Mouse (Mus musculus) induced T-regulatory cell, adult 2 months (primary cell): Measurements from ENCODE around the gene Tulp2.

Experiments used
- DNase-seq: peaks from one replicate; pipeline ENCODE4 v3.0.0-alpha.2; 2012; ENCODE audit warnings: low read depth

Gene Tulp2

DNA sequence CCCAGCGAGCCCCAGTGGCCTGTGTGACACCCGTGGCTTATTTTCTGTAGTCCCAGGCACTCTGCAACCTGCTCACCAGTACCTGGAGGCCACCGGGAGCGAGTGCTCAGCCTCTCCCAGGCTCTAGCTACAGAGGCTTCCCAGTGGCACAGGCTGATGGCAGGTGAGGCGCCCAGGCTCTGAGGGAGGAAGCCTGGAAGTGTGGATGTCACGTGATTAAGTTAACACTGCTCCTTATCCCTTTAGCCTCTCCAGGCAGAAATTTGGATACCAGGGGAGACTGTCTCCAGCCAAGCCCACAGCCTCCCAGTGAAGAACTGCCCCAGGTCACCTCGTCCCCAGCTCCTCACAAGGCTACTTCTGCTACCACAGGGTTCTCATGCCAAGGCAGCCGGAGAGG is 71.8 kb downstream of the Tulp2 start:
- DNase-seq = no peak

DNA sequence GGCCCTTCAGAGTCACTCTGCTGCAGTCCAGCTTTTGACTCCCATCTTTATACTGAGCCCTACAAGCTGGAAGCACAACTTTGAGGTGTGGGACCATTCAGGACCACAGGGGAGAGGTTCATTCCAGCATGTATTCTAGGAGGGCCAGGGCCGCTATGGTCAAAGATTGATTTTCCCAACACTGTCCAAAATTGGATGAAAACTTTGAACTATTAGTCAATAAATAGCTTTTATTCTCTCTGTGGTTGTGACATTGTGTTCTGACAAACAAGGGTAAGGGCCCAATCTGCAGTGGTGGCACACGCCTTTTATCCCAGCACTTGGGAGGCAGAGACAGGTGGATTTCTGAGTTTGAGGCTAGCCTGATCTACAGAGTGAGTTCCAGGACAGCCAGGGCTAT is 72.3 kb downstream of the Tulp2 start:
- DNase-seq = no peak

DNA sequence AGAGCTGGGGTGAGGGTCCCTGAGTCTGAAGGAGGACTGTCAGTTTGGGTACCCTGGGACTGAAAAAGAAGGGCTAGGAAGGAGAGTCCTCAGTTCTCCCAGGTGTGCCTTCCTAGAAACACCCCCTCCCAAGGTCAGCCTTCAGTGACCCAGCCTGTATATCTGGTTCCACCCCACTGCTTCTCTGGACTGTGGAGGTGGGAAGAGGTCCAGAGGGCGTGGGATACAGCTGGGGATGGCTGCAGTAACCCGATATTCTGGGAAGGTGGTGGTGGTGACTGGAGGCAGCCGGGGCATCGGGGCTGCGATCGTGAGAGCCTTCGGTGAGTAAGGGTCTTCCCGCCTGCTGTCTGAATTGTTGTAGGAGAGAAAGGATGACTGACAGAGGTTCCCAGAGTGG is 73.1 kb downstream of the Tulp2 start, which contains the start of gene Hsd17b14:
Hsd17b14 (plus strand) TSS at position 150 of the 400 bp plus-strand sequence.
- DNase-seq = no peak

DNA sequence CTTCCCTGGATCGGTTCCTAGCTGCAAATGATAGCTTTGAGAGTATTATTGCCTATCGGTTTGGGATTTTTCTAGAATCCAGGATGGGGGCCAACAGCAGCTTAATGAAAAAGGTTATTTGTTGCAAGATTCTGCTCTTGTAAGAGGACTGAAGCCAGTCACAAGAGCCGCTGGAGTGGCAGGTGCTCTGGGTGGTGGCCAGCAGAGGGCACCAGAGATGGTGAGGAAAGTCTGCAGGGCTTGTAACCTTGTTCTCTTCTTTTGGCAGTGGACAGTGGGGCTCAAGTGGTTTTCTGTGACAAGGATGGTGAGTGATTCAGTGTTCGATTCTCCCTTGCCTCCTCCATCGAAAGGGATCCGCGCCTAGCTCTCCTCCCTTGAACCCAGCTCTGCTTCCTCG is 74.1 kb downstream of the Tulp2 start:
- DNase-seq = peak; percentile 85

DNA sequence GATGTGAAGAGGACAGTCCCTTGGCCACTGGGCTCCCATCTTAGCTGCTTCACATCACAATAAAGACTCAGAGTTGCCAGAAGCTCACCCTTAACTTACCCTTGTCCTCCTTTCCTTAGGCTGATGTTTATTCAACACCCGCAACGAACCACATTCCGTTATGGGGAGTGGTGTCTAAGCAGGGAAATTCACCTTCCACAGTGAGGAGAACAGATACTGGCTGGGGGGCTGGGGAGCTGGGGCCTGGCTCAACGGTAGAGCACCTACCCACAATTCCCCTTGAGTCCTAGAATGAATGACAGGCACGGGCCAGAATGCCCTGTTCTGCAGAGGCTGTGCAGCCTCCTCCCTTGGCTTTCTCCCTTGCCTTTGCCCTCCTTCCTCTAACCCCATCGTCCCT is 77.2 kb downstream of the Tulp2 start:
- DNase-seq = no peak

DNA sequence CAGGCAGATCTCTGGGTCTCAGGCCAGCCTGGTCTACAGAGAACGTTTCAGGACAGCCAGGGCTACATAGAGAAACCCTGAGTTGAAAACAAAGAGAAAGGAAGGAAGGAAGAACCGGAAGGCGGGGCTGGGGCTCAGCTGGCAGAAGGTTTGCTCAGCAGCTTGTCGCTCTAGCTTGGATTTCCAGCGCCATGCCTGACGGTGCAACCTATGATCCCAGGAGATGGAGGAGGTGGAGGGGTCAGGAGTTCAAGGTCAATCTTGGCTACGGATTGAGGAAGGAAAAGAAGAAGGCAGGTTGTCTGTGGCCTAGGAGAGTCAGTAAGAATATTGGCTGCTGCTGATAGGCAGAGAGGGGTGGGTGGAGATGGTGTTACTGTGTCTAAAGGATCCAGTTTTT is 78.6 kb downstream of the Tulp2 start:
- DNase-seq = peak; percentile 51

DNA sequence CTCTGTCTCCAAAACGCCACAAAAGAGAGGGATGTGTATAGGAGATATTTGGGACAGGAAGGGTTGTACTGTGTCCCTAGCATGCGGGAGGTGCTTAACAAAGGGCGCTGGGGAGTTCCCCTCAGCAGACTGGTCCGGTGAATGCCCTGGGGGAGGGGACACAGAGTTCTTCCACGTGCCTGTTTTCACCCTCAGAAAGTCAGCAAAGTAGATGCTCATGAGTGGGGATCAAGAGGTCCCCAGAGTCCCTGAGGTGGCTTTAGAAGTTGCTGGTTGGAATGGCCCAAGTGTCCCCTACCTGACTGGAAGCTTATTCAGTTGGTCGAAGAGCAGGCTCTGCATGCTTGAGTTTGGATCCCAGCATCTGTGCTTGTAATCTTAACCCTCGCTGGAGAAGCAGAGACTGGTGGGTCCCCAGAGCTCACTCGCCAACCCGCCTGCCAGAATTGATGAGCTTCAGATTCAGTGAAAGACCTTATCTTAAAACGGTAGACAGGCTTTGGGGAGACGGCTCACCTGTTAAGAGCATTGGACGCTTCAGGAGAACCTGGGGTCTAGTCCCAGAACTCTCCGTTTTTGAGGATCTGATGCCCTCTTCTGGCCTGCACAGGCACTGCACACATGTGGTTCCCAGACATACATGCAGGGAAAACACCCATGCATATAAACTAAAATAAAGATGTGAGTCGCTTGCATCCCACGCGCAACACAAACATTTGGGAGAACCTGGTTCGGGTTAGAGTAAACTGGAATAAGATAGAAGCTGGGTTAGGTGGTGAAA is 79.4 kb downstream of the Tulp2 start:
- DNase-seq = peak; percentile 88

DNA sequence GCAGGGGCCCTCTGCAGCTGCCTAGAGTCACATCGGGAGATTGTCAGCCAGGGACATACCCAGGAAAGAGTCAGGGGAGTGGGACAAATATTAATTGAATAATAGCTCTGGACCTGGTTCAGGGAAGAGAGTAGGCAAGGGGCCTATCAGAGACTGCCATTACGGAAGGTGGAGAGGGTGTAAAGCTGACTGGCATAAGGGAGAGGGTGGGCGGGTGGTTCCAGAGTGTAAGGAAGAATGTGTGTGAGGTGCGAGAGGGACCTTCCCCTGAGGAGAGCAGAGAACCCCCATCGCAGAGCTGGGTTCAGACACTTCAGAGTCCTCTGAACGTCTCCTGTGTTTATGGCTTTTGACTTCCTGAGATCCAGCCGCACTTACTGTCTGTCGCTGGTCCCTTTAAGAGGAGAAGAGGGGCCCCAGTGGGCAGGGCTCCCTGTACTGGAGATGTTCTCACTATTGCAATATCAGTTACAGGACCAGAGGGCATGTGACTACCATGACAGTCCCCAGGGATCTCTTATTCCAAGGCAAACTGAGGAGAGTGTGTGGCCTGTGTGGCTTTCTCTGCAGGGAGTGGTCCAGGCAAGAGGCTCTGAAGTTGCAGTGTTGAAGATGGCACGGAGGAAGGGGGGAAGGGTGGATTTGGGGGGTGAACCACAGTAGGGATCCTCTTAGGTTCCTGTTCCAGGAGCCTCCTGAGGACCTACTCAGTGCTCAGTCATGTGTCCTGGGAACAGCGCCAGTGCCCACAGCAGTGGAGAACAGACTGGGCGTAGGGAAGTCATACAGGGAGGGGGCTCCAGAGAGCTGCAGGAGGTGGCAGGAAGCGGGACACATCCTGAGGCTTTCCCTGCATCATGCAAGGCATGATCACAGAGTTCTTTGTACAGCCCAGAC is 80.2 kb downstream of the Tulp2 start:
- DNase-seq = peak; percentile 30

DNA sequence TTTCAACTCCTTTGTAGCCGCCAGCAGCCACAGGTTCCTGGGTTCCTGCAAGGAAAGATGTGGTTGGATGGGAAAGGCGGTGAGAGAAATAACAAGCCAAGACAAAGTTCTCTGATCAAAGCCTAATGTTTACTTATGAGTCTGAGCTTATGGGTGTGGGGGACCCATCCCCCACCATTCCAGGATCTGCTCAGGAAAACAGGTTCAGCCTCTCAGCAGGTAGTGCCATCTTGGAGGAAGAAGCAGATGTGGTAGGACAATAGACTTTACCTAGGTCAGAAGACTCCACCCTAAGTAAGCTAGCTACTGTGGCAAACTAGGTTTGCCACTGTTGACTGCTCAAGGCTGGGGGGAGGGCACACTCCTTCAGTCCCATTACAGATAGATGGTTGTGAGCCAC is 83.1 kb downstream of the Tulp2 start:
- DNase-seq = no peak

DNA sequence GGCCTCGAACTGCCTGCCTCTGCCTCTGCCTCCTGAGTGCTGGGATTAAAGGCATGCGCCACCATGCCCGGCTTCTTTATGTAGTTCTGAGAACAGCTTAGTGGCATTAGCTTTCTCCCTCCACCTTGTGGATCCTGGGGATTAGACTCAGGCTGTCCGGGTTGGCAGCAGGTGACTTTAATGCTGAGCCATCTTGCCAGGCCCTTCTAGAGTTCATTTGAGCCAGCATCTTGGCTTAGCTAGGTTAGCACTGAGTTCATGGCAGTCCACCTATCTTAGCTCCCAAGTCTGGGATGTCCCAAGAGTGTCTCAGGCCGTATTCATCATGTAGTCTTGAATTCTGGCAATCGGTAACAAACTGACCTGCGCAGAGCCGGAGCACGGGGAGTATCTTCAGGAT is 83.8 kb downstream of the Tulp2 start:
- DNase-seq = no peak

DNA sequence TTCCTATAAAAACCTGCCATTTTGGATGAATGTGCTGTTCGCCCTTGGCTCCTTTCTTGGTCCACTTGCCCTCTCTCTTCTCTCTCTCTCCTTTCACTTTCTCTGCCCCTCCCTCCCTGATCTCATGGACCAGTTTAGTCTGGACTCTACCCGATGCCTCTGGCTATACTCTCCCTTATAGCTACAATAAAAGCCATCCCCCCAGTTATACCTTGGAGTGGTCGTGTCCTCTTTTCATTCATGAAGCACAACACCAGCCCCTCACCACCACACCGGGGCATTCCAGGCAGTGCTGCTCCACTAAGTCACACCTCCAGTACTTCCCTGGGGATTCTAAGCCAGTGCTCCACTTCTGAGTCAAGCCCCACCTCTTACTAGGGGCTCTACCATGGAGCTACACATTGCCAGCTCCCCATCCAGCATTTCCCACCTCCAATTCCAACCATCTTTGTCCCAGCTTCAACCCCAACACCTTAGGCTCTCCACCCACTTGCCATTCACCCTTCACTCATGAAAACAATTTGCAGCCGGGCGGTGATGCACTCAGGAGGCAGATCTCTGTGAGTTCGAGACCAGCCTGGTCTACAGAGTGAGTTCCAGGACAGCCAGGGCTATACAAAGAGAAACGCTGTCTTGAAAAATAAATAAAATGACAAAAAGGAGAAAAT is 85.6 kb downstream of the Tulp2 start:
- no peak for DNase-seq

DNA sequence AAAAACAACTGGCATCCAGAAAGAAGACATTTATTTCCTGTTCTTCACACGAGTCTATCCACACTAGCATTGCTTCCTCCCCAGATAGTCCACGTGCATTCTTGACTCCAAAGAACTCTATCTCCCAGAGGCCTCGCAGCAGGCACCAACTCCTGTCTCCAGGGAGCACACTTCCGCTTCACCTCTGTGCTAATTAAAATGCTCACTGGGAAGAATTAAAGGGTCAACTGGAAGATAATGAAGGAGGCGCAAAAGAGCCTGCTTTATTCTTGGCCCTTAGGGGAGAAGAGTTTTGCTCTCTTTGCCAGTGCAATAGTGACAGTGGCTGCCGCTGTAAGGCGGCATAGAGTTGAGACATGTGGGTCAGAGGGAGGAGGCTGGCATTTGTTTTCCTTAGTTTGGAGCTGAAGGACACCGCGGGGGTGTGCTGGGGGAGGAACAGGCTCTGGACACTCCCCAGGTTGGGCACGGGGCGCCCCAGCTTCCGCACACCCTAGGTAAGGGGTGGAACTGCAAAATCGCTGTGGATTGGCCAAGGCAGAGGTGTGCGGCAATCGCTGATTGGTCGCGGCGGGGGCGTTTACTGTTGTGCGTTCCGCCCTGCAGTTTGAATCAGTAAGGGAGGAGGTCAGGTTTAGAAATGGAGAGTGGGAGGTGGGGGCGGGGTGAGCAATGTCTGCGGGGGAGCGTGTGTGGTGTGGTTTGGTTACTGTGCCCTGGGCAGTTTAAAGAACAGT is 86.3 kb downstream of the Tulp2 start:
- DNase-seq = peak; percentile 94

DNA sequence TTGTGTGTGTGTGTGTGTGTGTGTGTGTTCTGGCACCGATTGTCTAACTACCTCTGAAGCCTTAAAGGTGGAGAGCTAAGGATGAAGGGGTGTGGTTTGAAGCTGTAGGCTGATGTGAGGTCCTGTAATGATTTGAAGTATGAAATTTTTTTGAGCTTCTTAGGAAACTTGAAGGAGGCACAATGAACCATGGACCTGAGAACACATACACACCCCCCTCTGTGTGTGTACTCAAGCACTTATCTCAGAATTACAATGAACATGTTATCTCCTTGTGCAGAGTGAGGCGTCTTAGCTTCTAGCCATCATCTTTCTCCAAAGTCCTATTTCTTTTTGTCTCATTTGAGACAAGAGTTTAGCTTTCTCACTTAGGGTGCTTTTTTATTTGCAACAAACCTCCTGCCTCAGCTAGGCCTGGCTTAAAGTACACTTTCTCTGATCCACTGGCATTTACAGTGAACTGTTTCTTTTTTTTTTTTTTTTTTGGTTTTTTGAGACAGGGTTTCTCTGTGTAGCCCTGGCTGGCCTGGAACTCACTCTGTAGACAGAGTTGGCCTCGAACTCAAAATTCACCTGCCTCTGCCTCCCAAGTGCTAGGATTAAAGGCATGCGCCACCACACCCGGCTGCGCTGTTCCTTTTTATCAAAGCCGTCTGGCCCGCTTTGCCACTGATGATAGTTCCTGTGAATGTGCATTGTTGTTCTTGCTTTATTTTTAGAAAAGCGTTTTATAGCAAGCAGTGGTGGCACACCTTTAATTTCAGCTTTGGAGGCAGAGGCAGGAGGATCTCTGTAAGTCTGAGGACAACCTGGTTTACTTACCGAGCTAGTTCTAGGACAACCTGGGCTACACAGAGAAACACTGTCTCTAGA is 87.2 kb downstream of the Tulp2 start:
- no peak for DNase-seq

DNA sequence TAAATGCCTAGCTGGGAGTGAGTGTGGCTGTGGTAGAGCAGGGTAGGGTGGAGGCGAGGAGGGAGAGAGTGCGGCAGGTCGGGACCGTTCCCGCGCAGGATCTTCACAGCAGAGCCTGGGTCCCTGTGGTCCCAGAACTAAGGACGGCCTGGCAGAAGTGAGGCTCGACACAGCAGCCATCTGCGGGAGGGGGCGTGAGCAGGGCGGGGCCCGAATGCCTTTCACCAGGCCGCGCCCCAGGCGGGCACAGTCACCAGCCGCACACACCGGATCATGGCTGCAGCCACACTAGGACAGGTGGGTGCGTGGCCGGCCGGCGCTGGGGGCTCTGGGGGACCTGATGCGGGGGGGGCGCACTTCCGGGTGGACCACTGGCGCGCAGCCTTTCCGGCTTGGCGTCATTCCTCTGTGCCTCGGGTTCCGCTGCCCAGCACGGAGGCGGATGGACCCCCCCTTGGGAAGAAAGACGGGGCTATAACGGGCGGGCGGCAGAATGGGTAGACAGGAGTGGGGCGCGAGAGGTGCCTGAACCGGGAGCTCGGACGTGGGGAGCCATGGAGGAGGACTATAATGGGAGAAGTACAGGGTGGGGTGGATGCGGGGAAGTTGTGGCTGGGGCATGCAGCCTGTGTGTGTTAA is 88.5 kb downstream of the Tulp2 start, which contains the start of gene Bcat2:
Bcat2 (plus strand) TSS at position 51 of the 639 bp plus-strand sequence.
- peak; percentile 85 for DNase-seq

DNA sequence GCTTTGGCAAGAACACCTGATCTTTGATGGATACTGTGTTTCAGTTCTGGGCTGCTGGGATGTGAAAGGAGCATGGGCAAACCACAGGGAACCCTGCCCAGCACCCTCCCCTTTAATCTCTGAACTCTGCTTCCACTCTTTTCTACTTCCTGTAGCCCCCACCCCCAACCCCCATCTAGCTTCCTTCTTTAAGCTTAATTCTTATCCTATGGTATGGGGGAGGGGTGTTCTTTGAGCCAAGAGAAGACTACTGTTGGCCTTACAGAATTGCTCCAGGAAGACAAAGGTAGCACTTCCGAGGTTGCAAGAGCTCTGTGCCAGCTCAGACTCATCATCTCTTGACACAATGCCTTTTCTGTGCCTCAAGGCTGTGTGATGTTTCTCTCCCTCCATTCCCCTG is 90.3 kb downstream of the Tulp2 start:
- DNase-seq = peak; percentile 35
